Mouse (Mus musculus): ENCODE data around the gene Men1. TPM values are rescaled to one million over a fixed set of nuclear protein-coding genes. Genes with fewer than 3 reads are reported as not detected.

The Men1 gene
- polyA plus RNA-seq, 1 experiment from 2014 or later, result 55.2 TPM

DNA sequence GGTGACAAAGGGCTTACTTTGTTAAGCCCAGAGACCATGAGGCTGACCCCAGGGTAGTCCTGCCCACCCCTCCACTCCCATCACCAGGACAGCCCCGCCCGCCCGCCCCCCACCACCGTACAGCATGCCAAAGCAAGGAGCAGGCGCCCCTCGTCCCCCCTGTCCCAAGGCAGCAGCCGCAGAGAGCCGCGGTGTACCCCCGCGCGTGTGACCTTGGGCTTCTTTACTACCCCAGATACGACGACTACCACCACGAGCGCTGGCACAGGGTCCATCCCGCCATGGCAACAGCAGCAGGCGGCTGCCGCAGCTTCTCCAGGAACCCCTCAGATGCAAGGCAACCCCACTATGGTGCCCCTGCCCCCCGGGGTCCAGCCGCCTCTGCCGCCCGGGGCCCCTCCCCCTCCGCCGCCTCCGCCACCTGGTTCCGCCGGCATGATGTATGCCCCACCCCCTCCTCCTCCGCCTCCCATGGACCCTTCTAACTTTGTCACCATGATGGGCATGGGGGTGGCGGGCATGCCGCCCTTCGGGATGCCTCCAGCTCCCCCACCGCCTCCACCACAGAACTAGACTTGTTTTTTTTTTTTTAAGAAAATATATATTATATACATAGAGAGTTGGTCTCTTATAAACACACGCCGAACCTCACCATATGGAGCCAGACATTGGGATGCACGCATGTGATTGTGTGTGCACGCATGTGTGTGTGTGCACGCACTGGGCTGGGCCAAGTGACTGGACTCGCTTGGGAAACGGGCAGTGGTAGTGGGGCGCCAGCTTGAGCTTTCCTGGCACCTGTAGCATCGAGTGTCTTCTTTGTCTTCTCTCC is 40.9 kb downstream of the Men1 start:
- WGBS, result 94% methylated on average over 42 of the region's 42 CpGs
- Histone ChIP-seq H3K27me3 (replicated peaks; ENCODE audit: control insufficient read depth, insufficient read depth, low read length) (no peaks in the 10 kb centered on the region), H3K4me2 (ENCODE audit: low read length) (no peak overlapping the region), H3K4me3 (ENCODE audit: low read depth, low read length) (no peak overlapping the region), H3K9me3 (ENCODE audit: control insufficient read depth, low read length) (no peaks in the 10 kb centered on the region), H3K36me3 (ENCODE audit: control insufficient read depth, insufficient read depth, low read length) (peaks cover 89% of the 10 kb centered on the region), H3K4me1 (replicated peaks; ENCODE audit: control insufficient read depth, insufficient read depth, low read length) (no peaks in the 10 kb centered on the region), H3K9ac (ENCODE audit: low read length) (no peak overlapping the region), H3K27ac (ENCODE audit: low read depth) (no peak overlapping the region)
- DNase-seq (ENCODE audit: low spot score) (no peak), ATAC-seq (replicated peaks; ENCODE audit: low FRiP score, low TSS enrichment, low read depth) (no peak)

DNA sequence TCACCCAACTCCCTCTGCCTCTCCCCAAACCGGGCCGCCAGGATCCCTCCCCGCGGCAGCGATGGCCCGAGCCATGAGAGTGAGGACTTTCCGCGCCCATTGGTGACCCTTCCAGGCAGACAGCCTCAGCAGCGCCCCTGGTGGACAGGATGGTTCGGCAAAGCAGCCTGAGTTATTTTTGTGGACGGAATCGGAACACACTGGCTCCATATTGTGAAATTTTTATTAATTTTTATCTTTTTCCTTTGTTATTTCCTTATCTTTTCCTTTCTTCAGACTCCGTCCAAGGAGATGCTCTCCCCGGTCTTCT is 41.4 kb downstream of the Men1 start:
- Histone ChIP-seq H3K9me3 (ENCODE audit: control insufficient read depth, low read length) (no peaks in the 10 kb centered on the region), H3K27ac (ENCODE audit: low read depth) (no peak overlapping the region), H3K27me3 (replicated peaks; ENCODE audit: control insufficient read depth, insufficient read depth, low read length) (no peaks in the 10 kb centered on the region), H3K4me2 (ENCODE audit: low read length) (no peak overlapping the region), H3K36me3 (ENCODE audit: control insufficient read depth, insufficient read depth, low read length) (peaks cover 83% of the 10 kb centered on the region), H3K9ac (ENCODE audit: low read length) (no peak overlapping the region), H3K4me3 (ENCODE audit: low read depth, low read length) (no peak overlapping the region), H3K4me1 (replicated peaks; ENCODE audit: control insufficient read depth, insufficient read depth, low read length) (no peaks in the 10 kb centered on the region)
- WGBS, result 83% methylated on average over 14 of the region's 14 CpGs
- ATAC-seq (replicated peaks; ENCODE audit: low FRiP score, low TSS enrichment, low read depth) (no peak), DNase-seq (ENCODE audit: low spot score) (peak; percentile 83)

DNA sequence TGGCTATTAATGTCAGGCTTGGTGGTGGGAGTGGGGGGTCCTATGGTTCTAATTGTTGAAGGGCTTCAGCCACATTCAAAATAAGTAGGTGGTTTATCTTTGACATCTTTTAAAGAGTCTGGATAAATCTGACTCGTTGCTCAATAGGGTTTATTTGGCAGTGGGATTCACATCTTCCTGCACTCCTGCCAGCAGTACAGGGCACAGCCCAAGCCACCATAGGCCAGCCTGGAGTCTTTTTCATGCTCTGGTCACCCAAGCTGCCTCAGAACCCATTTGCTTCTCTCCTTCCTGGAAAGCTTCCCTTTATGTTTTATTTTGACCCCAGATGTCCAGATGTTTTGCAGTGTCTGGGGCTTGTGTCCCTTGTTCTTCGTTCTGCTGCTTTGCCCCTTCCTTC is 41.9 kb downstream of the Men1 start:
- no peaks in the 10 kb centered on the region for H3K9me3 ChIP-seq (ENCODE audit: control insufficient read depth, low read length)
- H3K4me3 ChIP-seq (ENCODE audit: low read depth, low read length), result no peak overlapping the region
- H3K27me3 ChIP-seq (replicated peaks; ENCODE audit: control insufficient read depth, insufficient read depth, low read length), result no peaks in the 10 kb centered on the region
- no peak overlapping the region for H3K27ac ChIP-seq (ENCODE audit: low read depth)
- no peaks in the 10 kb centered on the region for H3K4me1 ChIP-seq (replicated peaks; ENCODE audit: control insufficient read depth, insufficient read depth, low read length)
- H3K36me3 ChIP-seq (ENCODE audit: control insufficient read depth, insufficient read depth, low read length), result peaks cover 79% of the 10 kb centered on the region
- no peak for DNase-seq (ENCODE audit: low spot score)
- ATAC-seq (replicated peaks; ENCODE audit: low FRiP score, low TSS enrichment, low read depth), result no peak
- WGBS, result 82% methylated on average over 2 of the region's 2 CpGs
- no peak overlapping the region for H3K4me2 ChIP-seq (ENCODE audit: low read length)
- no peak overlapping the region for H3K9ac ChIP-seq (ENCODE audit: low read length)

DNA sequence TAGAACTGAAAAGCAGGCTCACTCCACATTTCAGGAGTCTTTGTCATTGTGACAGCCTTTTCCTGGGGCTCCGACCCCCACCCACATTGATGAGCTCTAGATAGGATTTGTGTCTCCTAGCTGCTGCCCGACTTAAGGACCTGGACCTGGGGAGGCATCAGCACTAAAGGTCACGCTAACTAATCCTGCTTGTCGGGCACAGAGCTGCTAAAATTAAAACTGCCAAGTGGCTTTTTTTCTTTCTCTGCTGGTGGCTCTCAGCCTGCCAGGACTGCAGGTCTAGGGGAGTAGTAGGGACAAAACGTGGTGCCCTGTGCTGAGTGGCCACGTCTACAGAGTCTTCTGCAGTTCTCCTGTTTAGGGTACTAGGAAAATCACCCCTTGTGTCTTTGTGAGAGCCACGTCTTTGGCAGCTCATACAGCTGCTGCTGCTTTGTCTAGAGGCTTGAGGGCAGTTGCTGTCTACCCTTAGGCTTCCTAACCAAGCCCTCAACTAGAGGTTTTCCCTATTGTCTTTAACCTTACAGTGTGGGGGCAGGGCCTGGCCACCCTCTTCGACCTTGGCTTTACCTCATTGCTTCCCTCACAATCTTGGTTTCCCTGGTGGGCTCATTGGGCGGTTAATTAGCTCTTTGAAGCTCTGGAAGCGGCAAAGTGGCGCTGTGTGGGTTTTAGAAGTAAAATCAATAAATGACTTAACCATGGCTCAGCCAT is 42.7 kb downstream of the Men1 start:
- Histone ChIP-seq H3K9ac (ENCODE audit: low read length) (no peak overlapping the region), H3K27ac (ENCODE audit: low read depth) (no peak overlapping the region), H3K27me3 (replicated peaks; ENCODE audit: control insufficient read depth, insufficient read depth, low read length) (no peaks in the 10 kb centered on the region), H3K36me3 (ENCODE audit: control insufficient read depth, insufficient read depth, low read length) (peaks cover 70% of the 10 kb centered on the region), H3K9me3 (ENCODE audit: control insufficient read depth, low read length) (no peaks in the 10 kb centered on the region), H3K4me2 (ENCODE audit: low read length) (no peak overlapping the region), H3K4me1 (replicated peaks; ENCODE audit: control insufficient read depth, insufficient read depth, low read length) (no peaks in the 10 kb centered on the region), H3K4me3 (ENCODE audit: low read depth, low read length) (no peak overlapping the region)
- no peak for ATAC-seq (replicated peaks; ENCODE audit: low FRiP score, low TSS enrichment, low read depth)
- 85% methylated on average over 11 of the region's 11 CpGs for WGBS
- no peak for DNase-seq (ENCODE audit: low spot score)

DNA sequence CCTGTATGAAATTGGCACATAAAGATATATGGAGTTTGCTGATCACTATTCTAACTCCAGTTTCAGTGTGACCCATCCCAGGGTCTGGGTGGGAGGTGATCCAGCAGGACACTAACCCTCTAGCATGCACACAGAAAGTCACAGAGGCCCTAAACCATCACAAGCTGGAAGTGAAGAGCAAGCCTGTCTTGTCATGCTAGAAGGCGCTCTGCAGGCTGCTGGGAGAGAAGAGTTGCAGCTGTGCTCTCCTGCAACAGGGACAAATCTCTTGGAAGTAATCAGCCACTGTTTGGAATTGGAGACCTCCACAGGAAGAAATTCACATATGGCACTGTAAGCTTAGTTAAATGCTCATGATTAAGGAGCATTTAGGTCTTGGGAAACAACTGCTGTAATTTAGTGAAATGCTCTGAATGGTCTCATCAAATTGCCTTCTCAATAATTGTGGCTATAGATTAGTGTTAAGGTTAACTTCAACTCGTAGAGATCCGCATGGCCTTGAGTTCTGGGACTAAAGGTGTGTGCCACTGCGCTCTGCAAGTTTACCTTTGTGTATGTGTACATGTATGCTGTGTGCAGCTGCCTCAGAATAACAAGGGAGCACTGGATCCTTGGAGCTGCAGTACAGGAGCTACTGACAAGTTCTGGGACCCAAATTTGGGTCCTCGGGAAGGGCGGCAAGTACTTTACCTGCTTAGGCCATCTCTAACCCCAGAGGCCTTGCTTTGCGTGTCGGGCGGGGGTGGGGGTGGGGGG is 45.8 kb downstream of the Men1 start:
- Histone ChIP-seq H3K4me1 (replicated peaks; ENCODE audit: control insufficient read depth, insufficient read depth, low read length) (peaks cover 10% of the 10 kb centered on the region), H3K36me3 (ENCODE audit: control insufficient read depth, insufficient read depth, low read length) (peaks cover 39% of the 10 kb centered on the region), H3K4me3 (ENCODE audit: low read depth, low read length) (no peak overlapping the region), H3K9ac (ENCODE audit: low read length) (no peak overlapping the region), H3K27me3 (replicated peaks; ENCODE audit: control insufficient read depth, insufficient read depth, low read length) (no peaks in the 10 kb centered on the region), H3K4me2 (ENCODE audit: low read length) (no peak overlapping the region), H3K9me3 (ENCODE audit: control insufficient read depth, low read length) (no peaks in the 10 kb centered on the region), H3K27ac (ENCODE audit: low read depth) (no peak overlapping the region)
- ATAC-seq (replicated peaks; ENCODE audit: low FRiP score, low TSS enrichment, low read depth), result no peak
- DNase-seq (ENCODE audit: low spot score), result no peak
- 88% methylated on average over 9 of the region's 9 CpGs for WGBS

DNA sequence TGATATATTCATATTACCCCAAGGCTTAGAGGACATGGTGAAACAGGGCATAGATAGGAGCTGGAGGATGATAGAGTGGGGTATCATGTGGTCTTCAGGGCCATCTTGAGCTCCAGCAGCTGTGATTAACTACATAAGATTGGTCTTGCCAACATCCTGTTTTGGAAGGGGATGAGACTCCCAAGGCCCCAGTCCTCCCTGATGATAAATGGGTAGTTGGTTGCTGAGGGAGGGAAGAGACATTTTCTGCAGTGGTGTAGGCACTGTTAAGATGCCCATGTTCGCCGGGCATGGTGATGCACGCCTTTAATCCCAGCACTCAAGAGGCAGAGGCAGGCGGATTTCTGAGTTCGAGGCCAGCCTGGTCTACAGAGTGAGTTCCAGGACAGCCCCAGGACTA is 46.5 kb downstream of the Men1 start:
- DNase-seq (ENCODE audit: low spot score) (no peak), ATAC-seq (replicated peaks; ENCODE audit: low FRiP score, low TSS enrichment, low read depth) (no peak)
- no peak overlapping the region for H3K4me3 ChIP-seq (ENCODE audit: low read depth, low read length)
- H3K4me1 ChIP-seq (replicated peaks; ENCODE audit: control insufficient read depth, insufficient read depth, low read length), result peaks cover 10% of the 10 kb centered on the region
- no peaks in the 10 kb centered on the region for H3K27me3 ChIP-seq (replicated peaks; ENCODE audit: control insufficient read depth, insufficient read depth, low read length)
- no peak overlapping the region for H3K9ac ChIP-seq (ENCODE audit: low read length)
- H3K27ac ChIP-seq (ENCODE audit: low read depth), result no peak overlapping the region
- no peaks in the 10 kb centered on the region for H3K9me3 ChIP-seq (ENCODE audit: control insufficient read depth, low read length)
- H3K36me3 ChIP-seq (ENCODE audit: control insufficient read depth, insufficient read depth, low read length), result peaks cover 33% of the 10 kb centered on the region
- 93% methylated on average over 5 of the region's 5 CpGs for WGBS
- H3K4me2 ChIP-seq (ENCODE audit: low read length), result no peak overlapping the region

DNA sequence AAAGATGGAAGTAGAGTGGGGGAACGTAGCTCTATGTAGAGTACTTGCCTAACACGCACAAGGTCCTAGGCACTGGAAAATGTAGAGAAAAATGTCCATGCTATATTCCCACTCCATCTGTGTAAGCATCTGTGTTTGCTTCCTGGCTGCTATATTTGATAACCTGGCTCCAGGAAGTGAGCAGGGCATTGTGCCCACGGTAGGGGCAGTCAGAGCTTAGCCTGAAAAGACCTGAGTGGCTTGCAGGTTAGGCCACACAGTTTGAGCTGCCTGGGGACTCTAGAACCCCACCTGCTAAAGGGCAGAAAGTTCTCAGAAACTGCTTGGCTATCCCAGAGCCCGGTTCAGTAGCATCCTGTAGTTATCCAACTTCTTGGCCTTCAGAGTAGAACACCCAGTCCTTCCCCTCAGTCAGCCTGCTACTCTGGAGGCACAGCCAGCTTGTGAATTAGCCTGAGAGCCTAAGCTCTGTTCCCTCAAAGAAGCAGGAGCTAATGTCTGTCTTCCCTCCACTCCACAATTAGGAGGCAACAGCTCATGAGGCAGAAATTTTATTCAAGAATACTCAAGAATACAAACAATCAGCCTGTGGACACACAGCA is 47.6 kb downstream of the Men1 start:
- H3K4me3 ChIP-seq (ENCODE audit: low read depth, low read length), result no peak overlapping the region
- no peaks in the 10 kb centered on the region for H3K27me3 ChIP-seq (replicated peaks; ENCODE audit: control insufficient read depth, insufficient read depth, low read length)
- no peak overlapping the region for H3K27ac ChIP-seq (ENCODE audit: low read depth)
- no peak overlapping the region for H3K4me2 ChIP-seq (ENCODE audit: low read length)
- ATAC-seq (replicated peaks; ENCODE audit: low FRiP score, low TSS enrichment, low read depth) (no peak), DNase-seq (ENCODE audit: low spot score) (no peak)
- H3K4me1 ChIP-seq (replicated peaks; ENCODE audit: control insufficient read depth, insufficient read depth, low read length), result peaks cover 10% of the 10 kb centered on the region
- no peak overlapping the region for H3K9ac ChIP-seq (ENCODE audit: low read length)
- no peaks in the 10 kb centered on the region for H3K9me3 ChIP-seq (ENCODE audit: control insufficient read depth, low read length)
- peaks cover 21% of the 10 kb centered on the region for H3K36me3 ChIP-seq (ENCODE audit: control insufficient read depth, insufficient read depth, low read length)
- 73% methylated on average over 4 of the region's 4 CpGs for WGBS

DNA sequence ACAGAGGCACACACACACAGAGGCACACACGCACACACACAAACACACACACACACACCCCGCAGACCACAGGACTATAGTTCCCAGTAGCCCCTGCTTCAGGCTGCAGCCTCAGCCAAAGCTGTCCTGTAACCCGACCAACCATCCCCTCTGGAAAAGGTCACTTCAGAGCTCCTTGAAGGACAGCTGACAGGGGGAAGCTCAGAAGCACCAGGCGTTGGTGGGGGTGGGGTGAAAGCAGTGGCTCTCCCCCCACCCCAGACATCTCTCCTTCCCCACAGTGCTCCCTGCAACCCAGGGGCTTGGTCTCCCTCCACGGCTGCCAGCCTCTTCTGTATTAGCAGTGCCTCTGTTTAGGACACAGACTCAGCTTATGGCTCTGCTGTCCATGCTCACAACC is 48.7 kb downstream of the Men1 start:
- DNase-seq (ENCODE audit: low spot score), result no peak
- no peak for ATAC-seq (replicated peaks; ENCODE audit: low FRiP score, low TSS enrichment, low read depth)
- Histone ChIP-seq H3K9ac (ENCODE audit: low read length) (no peak overlapping the region), H3K4me2 (ENCODE audit: low read length) (no peak overlapping the region), H3K36me3 (ENCODE audit: control insufficient read depth, insufficient read depth, low read length) (peaks cover 10% of the 10 kb centered on the region; the same call in 1 of the 2 replicates), H3K27me3 (replicated peaks; ENCODE audit: control insufficient read depth, insufficient read depth, low read length) (no peaks in the 10 kb centered on the region), H3K4me3 (ENCODE audit: low read depth, low read length) (no peak overlapping the region), H3K4me1 (replicated peaks; ENCODE audit: control insufficient read depth, insufficient read depth, low read length) (peaks cover 10% of the 10 kb centered on the region), H3K27ac (ENCODE audit: low read depth) (no peak overlapping the region), H3K9me3 (ENCODE audit: control insufficient read depth, low read length) (no peaks in the 10 kb centered on the region)
- 43% methylated on average over 5 of the region's 5 CpGs for WGBS

Data from intestine, embryonic 14.5 days (tissue).